Mouse (Mus musculus) heart, embryonic 11.5 days (tissue): ENCODE measurements around the gene Agap2. TPM values are rescaled to one million over a fixed set of nuclear protein-coding genes. Genes with fewer than 3 reads are reported as not detected.

Experiments used
- ATAC-seq: fragments of 200-750 bp; cut with Nextera tagmentation; replicated peaks from 2 replicates; pipeline ENCODE4 v1.8.0; 2017; ENCODE audit warnings: moderate library complexity; ENCODE audit not compliant: insufficient number of reproducible peaks, low FRiP score, low TSS enrichment
- H3K27ac ChIP-seq: fragments of 300-500 bp; sonication (generic); 2 replicates; pipeline ENCODE4 v1.5.1; 2014; ENCODE audit warnings: mild to moderate bottlenecking, low read depth, low read length
- H3K27me3 ChIP-seq: fragments of 300-500 bp; sonication (generic); 2 replicates; pipeline ENCODE4 v1.6.1; 2014; ENCODE audit warnings: mild to moderate bottlenecking, low read length, mixed read lengths; ENCODE audit not compliant: control insufficient read depth, insufficient read depth
- H3K36me3 ChIP-seq: fragments of 300-500 bp; sonication (generic); 2 replicates; pipeline ENCODE4 v1.6.1; 2014; ENCODE audit warnings: mild to moderate bottlenecking, low read length, moderate library complexity, mixed read lengths; ENCODE audit not compliant: control insufficient read depth, insufficient read depth
- H3K4me1 ChIP-seq: fragments of 300-500 bp; sonication (generic); 2 replicates; pipeline ENCODE4 v1.6.1; 2014; ENCODE audit warnings: low read length; ENCODE audit not compliant: control insufficient read depth, insufficient read depth
- H3K4me2 ChIP-seq: fragments of 300-500 bp; sonication (generic); 2 replicates; pipeline ENCODE4 v1.6.1; 2014; ENCODE audit warnings: mild to moderate bottlenecking, moderate library complexity
- H3K4me3 ChIP-seq: fragments of 300-500 bp; sonication (generic); 2 replicates; pipeline ENCODE4 v1.5.1; 2014; ENCODE audit warnings: low read depth, low read length
- H3K9ac ChIP-seq: fragments of 300-500 bp; sonication (generic); 2 replicates; pipeline ENCODE4 v1.6.1; 2014; ENCODE audit warnings: mild to moderate bottlenecking, low read depth, low read length, moderate library complexity
- H3K9me3 ChIP-seq: fragments of 300-500 bp; sonication (generic); replicated peaks from 2 replicates; pipeline ENCODE4 v1.6.1; 2016; ENCODE audit warnings: low read length; ENCODE audit not compliant: control insufficient read depth
- WGBS: fragments of 180-500 bp; shearing (Covaris S2); extraction: QIAGEN DNeasy Blood & Tissue Kit; methylation state at CpG from one replicate; pipeline ENCODE4 v1.1.7; 2014; ENCODE audit not compliant: insufficient replicate concordance; 5-methylcytosine and 5-hydroxymethylcytosine counted together
- polyA plus RNA-seq: library from polyadenylated mRNA; unstranded; fragments of >200 nt; fragmentation: Nextera tagmentation; extraction: Ambion mirVana; gene quantifications from 2 replicates; pipeline ENCODE4 v1.2.1, GENCODE M21; 2014

Gene Agap2
- polyA plus RNA-seq, 1 experiment from 2014 or later, result 0.63 TPM

DNA sequence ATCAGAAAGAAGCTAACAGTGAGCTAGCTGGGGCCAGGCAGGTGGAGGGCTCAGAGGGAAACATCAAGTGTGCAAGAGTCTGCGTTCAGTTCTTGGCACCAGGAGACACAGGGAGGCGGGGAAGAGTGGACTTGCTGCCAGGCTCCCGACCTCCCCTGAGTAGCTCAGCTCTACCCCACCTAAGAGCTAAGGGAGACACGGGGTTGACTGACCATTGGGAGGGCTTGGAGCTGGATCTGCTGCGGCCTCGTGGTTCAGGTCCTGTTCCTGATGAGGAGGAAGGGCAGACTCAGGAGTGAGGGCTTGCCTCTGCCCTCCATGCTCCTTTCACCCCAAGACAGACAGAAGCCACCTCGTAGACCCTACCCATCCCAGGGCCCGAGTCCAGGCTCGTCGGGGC is 24.1 kb downstream of the Agap2 start:
- 0 out of 2 replicates have a peak, but pooled peaks cover 2% of the 10 kb centered on the region for H3K27me3 ChIP-seq
- no peak overlapping the region for H3K4me2 ChIP-seq
- peaks cover 8% of the 10 kb centered on the region for H3K36me3 ChIP-seq
- H3K27ac ChIP-seq, result no peak overlapping the region
- H3K9ac ChIP-seq, result no peak overlapping the region
- no peaks in the 10 kb centered on the region for H3K9me3 ChIP-seq
- 82% methylated on average over 10 of the region's 10 CpGs for WGBS
- H3K4me3 ChIP-seq, result no peak overlapping the region
- H3K4me1 ChIP-seq, result peaks cover 5% of the 10 kb centered on the region; the same call in 1 of the 2 replicates
- ATAC-seq, result no peak

DNA sequence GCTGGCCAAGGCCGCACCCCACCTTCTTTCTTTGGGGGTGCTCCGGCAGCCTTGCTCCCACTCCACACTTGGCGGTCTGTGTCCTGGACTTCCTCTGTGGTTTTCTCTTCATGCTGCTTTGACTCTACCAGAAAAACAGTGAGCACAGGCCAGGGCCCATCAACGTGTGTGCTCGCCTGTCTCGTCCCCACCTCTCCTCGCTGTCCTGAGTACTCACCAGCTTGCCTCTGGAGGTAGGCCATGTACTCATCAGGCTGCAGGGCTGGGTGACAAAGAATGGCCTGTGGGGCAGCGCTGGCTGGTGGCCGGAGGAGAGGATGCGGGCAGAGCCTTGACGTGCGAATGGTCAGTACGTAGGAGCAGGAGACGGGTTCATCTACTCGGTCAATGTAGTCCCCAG is 24.8 kb downstream of the Agap2 start:
- no peak overlapping the region for H3K9ac ChIP-seq
- 86% methylated on average over 15 of the region's 15 CpGs for WGBS
- peaks cover 1% of the 10 kb centered on the region; the same call in 1 of the 2 replicates for H3K4me1 ChIP-seq
- ATAC-seq, result no peak
- H3K27me3 ChIP-seq, result 0 out of 2 replicates have a peak, but pooled peaks cover 2% of the 10 kb centered on the region
- H3K9me3 ChIP-seq, result no peaks in the 10 kb centered on the region
- peaks cover 8% of the 10 kb centered on the region for H3K36me3 ChIP-seq
- no peak overlapping the region for H3K4me2 ChIP-seq
- H3K27ac ChIP-seq, result no peak overlapping the region
- H3K4me3 ChIP-seq, result no peak overlapping the region

DNA sequence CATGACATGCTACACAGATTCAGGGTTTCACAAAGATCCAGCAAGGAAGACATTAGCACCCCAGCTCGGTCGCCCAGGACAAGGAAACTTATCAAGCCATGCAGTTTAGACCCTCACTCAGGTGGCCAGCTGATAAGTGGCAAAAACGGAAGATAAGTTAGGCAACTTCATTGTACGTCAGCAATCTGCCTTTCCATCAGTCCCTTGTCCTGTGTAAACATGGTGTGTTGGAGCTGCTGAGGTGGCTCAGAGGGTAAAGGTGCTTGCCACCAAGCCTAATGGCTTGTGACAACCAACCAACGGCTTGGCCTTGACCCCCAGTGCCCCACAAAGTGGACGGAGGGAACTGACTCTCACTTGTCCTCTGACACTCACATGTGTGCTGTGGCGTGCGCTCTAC is 25.3 kb downstream of the Agap2 start:
- WGBS, result 76% methylated on average over 8 of the region's 8 CpGs
- Histone ChIP-seq H3K9ac (no peak overlapping the region), H3K4me3 (no peak overlapping the region), H3K4me2 (no peak overlapping the region), H3K27ac (no peak overlapping the region), H3K9me3 (no peaks in the 10 kb centered on the region), H3K36me3 (peaks cover 8% of the 10 kb centered on the region), H3K27me3 (0 out of 2 replicates have a peak, but pooled peaks cover 2% of the 10 kb centered on the region), H3K4me1 (no peaks in the 10 kb centered on the region)
- no peak for ATAC-seq

DNA sequence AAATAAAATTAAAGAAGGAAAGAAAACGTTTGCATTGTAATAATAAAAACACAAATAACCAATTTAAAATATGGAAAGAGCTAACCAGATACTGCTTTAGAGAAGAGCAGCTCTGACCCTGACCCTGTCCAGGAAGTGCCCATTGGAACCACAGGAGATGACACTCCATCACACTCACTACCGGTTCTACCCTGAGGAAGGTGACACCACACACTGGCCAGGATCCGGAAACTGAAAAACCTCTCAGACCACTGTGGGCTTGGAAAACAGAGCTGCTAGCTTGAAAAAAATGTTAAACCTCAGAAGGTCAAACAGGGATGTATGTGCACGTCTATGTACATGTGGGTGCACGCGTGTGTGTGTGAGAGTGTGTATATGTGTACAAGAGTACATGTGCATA is 26.1 kb downstream of the Agap2 start:
- H3K4me1 ChIP-seq, result no peaks in the 10 kb centered on the region
- no peak overlapping the region for H3K9ac ChIP-seq
- no peaks in the 10 kb centered on the region for H3K9me3 ChIP-seq
- WGBS, result 81% methylated on average over 6 of the region's 6 CpGs
- H3K27ac ChIP-seq, result no peak overlapping the region
- peaks cover 5% of the 10 kb centered on the region for H3K36me3 ChIP-seq
- no peak for ATAC-seq
- no peak overlapping the region for H3K4me2 ChIP-seq
- H3K4me3 ChIP-seq, result no peak overlapping the region
- H3K27me3 ChIP-seq, result 0 out of 2 replicates have a peak, but pooled peaks cover under 1% of the 10 kb centered on the region

DNA sequence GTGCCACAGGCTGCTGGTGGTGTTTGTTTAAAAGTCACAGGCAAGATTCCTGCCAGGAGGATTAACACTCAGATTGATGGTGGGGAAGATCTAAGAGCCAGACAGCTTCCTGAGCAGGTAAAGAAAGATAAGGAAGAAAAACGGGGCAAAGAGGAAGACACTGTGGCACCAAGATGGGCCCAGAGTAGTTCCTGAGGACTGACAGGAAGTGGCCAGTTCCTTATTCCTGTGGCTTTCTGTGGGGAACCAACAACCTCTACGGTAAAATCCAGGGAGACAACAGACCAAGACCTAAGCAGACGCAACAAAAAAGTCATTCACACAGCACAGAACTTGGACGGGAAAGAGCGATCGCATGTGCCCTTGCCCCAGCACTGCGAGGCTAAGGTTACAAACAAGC is 28.5 kb downstream of the Agap2 start:
- Histone ChIP-seq H3K4me3 (no peak overlapping the region), H3K27me3 (no peaks in the 10 kb centered on the region), H3K27ac (no peak overlapping the region), H3K9me3 (no peaks in the 10 kb centered on the region), H3K9ac (no peak overlapping the region), H3K4me2 (no peak overlapping the region), H3K36me3 (0 out of 2 replicates have a peak, but pooled peaks cover 2% of the 10 kb centered on the region), H3K4me1 (no peaks in the 10 kb centered on the region)
- ATAC-seq, result no peak
- WGBS, result 62% methylated on average over 7 of the region's 7 CpGs

DNA sequence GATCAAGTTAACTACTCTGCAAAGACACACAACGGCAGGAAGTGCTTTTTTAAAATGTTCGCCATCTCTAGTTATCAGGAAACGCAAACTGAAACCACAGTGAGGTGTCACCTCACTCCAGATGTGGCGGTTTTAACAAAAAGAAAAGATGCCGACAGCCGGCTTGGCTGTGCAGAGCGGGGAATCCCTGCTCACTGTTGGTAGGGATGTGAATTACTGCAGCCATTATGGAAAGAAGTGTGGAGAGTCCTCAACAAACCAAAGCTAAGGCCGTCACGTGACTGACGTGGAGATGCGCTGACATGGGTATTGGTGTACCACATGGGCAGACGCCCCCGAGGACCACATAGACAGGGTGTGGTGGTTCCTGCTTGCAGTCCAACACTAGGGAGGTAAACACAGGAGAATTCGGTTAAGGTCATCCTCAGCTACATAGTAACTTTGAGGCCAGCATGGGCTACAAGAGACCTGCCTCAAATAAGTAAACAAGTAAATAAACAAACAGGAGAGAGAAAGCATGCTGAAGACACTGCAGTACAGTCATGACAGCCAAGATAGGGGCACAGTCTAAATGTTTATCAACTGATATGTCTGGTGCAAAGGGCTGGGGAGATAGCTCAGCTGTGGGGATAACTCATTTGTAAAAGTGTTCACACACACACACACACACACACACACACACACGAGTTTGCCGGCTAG is 32.6 kb downstream of the Agap2 start:
- Histone ChIP-seq H3K9me3 (no peaks in the 10 kb centered on the region), H3K4me1 (no peaks in the 10 kb centered on the region), H3K36me3 (peaks cover 2% of the 10 kb centered on the region; the same call in 1 of the 2 replicates), H3K27me3 (no peaks in the 10 kb centered on the region), H3K4me2 (no peak overlapping the region), H3K9ac (no peak overlapping the region), H3K27ac (no peak overlapping the region), H3K4me3 (no peak overlapping the region)
- 83% methylated on average over 16 of the region's 16 CpGs for WGBS
- no peak for ATAC-seq

DNA sequence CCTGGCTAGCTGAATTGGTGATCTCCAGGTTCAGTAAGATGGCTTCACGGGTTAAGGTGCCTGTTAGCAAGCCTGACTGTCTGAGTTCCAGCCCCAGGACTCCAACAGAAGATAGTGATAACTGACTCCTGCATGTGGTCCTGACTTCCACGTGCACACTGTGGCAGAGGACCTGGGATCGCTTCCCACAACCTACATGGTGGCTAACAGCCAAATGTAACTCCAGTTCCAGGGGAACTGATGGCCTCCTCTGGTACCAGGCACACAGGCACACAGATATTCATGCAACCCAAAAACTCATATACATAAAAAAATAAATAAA is 33.1 kb downstream of the Agap2 start:
- no peaks in the 10 kb centered on the region for H3K27me3 ChIP-seq
- no peak overlapping the region for H3K4me3 ChIP-seq
- peaks cover 2% of the 10 kb centered on the region; the same call in 1 of the 2 replicates for H3K36me3 ChIP-seq
- no peaks in the 10 kb centered on the region for H3K9me3 ChIP-seq
- no peak overlapping the region for H3K4me2 ChIP-seq
- H3K4me1 ChIP-seq, result no peaks in the 10 kb centered on the region
- H3K27ac ChIP-seq, result no peak overlapping the region
- no peak overlapping the region for H3K9ac ChIP-seq
- ATAC-seq, result no peak
- WGBS, result 64% methylated on average over 3 of the region's 3 CpGs

DNA sequence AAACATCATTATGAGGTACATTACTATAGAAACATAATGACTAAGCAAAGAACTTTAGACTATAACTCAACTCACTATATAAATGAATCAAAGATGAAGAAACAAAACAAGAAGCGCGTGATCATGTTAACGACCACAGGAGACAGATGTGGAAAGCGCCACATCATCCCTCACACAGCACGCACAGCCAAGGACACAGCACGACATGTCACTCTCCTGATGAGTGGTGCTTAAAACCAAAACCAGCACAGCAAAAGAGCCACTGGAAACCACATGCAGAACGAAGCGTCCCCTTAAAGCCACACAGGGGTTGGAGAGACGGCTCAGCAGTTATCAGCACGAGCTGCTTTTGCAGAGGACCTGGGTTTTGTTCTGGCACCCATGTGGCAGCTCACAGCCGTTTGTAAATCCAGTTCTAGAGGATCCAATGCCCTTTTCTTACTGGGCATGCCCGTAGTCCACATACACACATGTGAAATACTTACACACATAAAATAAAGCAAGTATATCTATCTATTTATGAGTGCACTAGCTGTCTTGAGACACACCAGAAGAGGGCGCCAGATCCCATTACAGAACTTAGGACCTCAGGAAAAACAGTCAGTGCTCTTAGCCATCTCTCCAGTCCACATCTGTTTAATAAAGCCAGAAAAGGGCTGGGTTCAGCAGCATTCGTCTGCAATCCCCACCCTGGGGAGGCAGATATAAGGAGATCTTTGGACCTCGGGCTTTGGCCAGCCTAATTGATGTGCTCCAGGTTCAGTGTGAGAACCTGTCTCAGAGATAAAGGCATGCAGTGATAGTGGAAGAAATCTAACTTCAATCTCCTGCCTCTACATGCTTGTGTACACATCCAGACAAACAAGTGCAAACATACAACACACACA is 36.2 kb downstream of the Agap2 start:
- H3K4me2 ChIP-seq, result no peak overlapping the region
- no peak overlapping the region for H3K4me3 ChIP-seq
- no peaks in the 10 kb centered on the region for H3K9me3 ChIP-seq
- H3K4me1 ChIP-seq, result no peaks in the 10 kb centered on the region
- no peak overlapping the region for H3K9ac ChIP-seq
- H3K36me3 ChIP-seq, result peaks cover 8% of the 10 kb centered on the region
- no peaks in the 10 kb centered on the region for H3K27me3 ChIP-seq
- H3K27ac ChIP-seq, result no peak overlapping the region
- WGBS, result 88% methylated on average over 15 of the region's 15 CpGs
- no peak for ATAC-seq
